29 mouse cellular contexts compared by ENCODE assay signal in genomic region chr4:120904533-120904932, GRCm38 (mm10). TPM values are rescaled to one million over a fixed set of nuclear protein-coding genes. Genes with fewer than 3 reads are reported as not detected.
DNase-seq lines count a peak whose midpoint lies in the region; ATAC-seq and TF ChIP-seq lines count a peak whose summit lies in the region.
"Had no signal": no experiment of that assay in that cellular context is flagged by ENCODE, and none has a peak within 500 bp of the region (broad histone marks: within the 10 kb centered on the region; RNA-seq: fewer than 3 reads in every experiment).

No protein-coding gene starts in this region.

- TF ChIP-seq EP300 in heart, adult 2 months (IDR thresholded peaks at IDR 0.05; ENCODE audit: insufficient read depth, low read depth, low read length), result no peak

- no peaks in the 10 kb centered on the region for H3K27me3 ChIP-seq in heart, adult 2 months (ENCODE audit: control insufficient read depth, insufficient read depth, low read length)
- H3K27me3 ChIP-seq in intestine, embryonic 15.5 days (replicated peaks), result no peaks in the 10 kb centered on the region
- H3K27me3 ChIP-seq: CH12.LX; embryonic facial prominence, embryonic 13.5 days; forebrain, embryonic 12.5 days; forebrain, embryonic 15.5 days; heart, embryonic 12.5 days; heart, embryonic 15.5 days; hindbrain, embryonic 12.5 days; hindbrain, embryonic 15.5 days; kidney, embryonic 15.5 days had no signal

- H3K4me2 ChIP-seq in intestine, embryonic 15.5 days (replicated peaks), result no peak overlapping the region
- H3K4me2 ChIP-seq: embryonic facial prominence, embryonic 13.5 days; forebrain, embryonic 12.5 days; forebrain, embryonic 15.5 days; heart, embryonic 12.5 days; heart, embryonic 15.5 days; hindbrain, embryonic 12.5 days; hindbrain, embryonic 15.5 days; kidney, embryonic 15.5 days had no signal

- no peak for TF ChIP-seq CTCF in heart, adult 2 months (IDR thresholded peaks at IDR 0.05)

- no peaks in the 10 kb centered on the region for H3K36me3 ChIP-seq in heart, adult 2 months (ENCODE audit: control insufficient read depth, insufficient read depth, low read length)
- H3K36me3 ChIP-seq in intestine, embryonic 15.5 days, result no peaks in the 10 kb centered on the region
- H3K36me3 ChIP-seq: embryonic facial prominence, embryonic 10.5 days; embryonic facial prominence, embryonic 13.5 days; forebrain, embryonic 12.5 days; forebrain, embryonic 15.5 days; G1E; heart, embryonic 12.5 days; heart, embryonic 15.5 days; hindbrain, embryonic 12.5 days; hindbrain, embryonic 15.5 days; kidney, embryonic 15.5 days had no signal

- H3K9me3 ChIP-seq in intestine, embryonic 15.5 days, result no peaks in the 10 kb centered on the region
- H3K9me3 ChIP-seq: embryonic facial prominence, embryonic 10.5 days; embryonic facial prominence, embryonic 13.5 days; forebrain, embryonic 12.5 days; forebrain, embryonic 15.5 days; G1E; heart, embryonic 12.5 days; heart, embryonic 15.5 days; hindbrain, embryonic 12.5 days; hindbrain, embryonic 15.5 days; kidney, embryonic 15.5 days had no signal

- 53% methylated on average over 4 of the region's 4 CpGs for WGBS in heart, adult 2 months
- 39% methylated on average over 4 of the region's 4 CpGs for WGBS in intestine, embryonic 15.5 days

- intact Hi-C loops in heart, adult 2 months (cut with DNase I), result no loop called here

- DNase-seq in cerebellum, adult 9-10 months, result no peak
- peak; percentile 23 for DNase-seq in heart, adult 11 months
- no peak for DNase-seq in heart, adult 2 months
- DNase-seq in embryo, embryonic 10 days (ENCODE audit: low spot score), result no peak
- DNase-seq: adrenal gland, postnatal 14 days; B cell, adult 2 months; cerebellum, adult 11 months; embryo, embryonic 11 days; gastrocnemius, postnatal 25 days; heart, postnatal 10 days; heart, postnatal 36 days; kidney, adult 11 months; kidney, adult 8-10 months had no signal

- TF ChIP-seq POLR2A in heart, adult 2 months (IDR thresholded peaks at IDR 0.05; ENCODE audit: insufficient read depth, low read depth, low read length), result no peak

- no peaks in the 10 kb centered on the region for H3K4me1 ChIP-seq in heart, adult 2 months (ENCODE audit: control insufficient read depth, insufficient read depth, low read length)
- H3K4me1 ChIP-seq in intestine, embryonic 15.5 days (replicated peaks), result no peaks in the 10 kb centered on the region
- H3K4me1 ChIP-seq: embryonic facial prominence, embryonic 10.5 days; forebrain, embryonic 12.5 days; forebrain, embryonic 15.5 days; heart, embryonic 12.5 days; heart, embryonic 15.5 days; hindbrain, embryonic 12.5 days; kidney, embryonic 15.5 days had no signal

- no peak overlapping the region for H3K27ac ChIP-seq in heart, adult 2 months
- no peak overlapping the region for H3K27ac ChIP-seq in intestine, embryonic 15.5 days
- H3K27ac ChIP-seq: embryonic facial prominence, embryonic 10.5 days; embryonic facial prominence, embryonic 13.5 days; forebrain, embryonic 12.5 days; forebrain, embryonic 15.5 days; heart, embryonic 15.5 days; hindbrain, embryonic 12.5 days; hindbrain, embryonic 15.5 days; kidney, embryonic 15.5 days had no signal

- H3K4me3 ChIP-seq in heart, adult 2 months, result no peak overlapping the region
- no peak overlapping the region for H3K4me3 ChIP-seq in intestine, embryonic 15.5 days (replicated peaks)
- H3K4me3 ChIP-seq: embryonic facial prominence, embryonic 10.5 days; embryonic facial prominence, embryonic 13.5 days; erythroblast, embryonic 14.5 days; forebrain, embryonic 12.5 days; forebrain, embryonic 15.5 days; heart, embryonic 12.5 days; heart, embryonic 15.5 days; hindbrain, embryonic 12.5 days; hindbrain, embryonic 15.5 days; kidney, embryonic 15.5 days had no signal

- no peaks in the 10 kb centered on the region for H3K79me2 ChIP-seq in heart, adult 2 months (replicated peaks; ENCODE audit: control insufficient read depth, insufficient read depth, low read length)

- no peak overlapping the region for H3K9ac ChIP-seq in heart, adult 2 months (ENCODE audit: low read depth, low read length)
- no peak overlapping the region for H3K9ac ChIP-seq in intestine, embryonic 15.5 days
- H3K9ac ChIP-seq: embryonic facial prominence, embryonic 13.5 days; forebrain, embryonic 12.5 days; forebrain, embryonic 15.5 days; heart, embryonic 12.5 days; heart, embryonic 15.5 days; hindbrain, embryonic 12.5 days; hindbrain, embryonic 15.5 days; kidney, embryonic 15.5 days had no signal

- ATAC-seq in cerebellum, adult (ENCODE audit: insufficient number of reproducible peaks, low FRiP score, low TSS enrichment), result peak; percentile 45; the same call in 1 of the 2 replicates
- ATAC-seq in common myeloid progenitor, adult 5-6 weeks (replicated peaks; ENCODE audit: low read depth, poor library complexity, severe bottlenecking), result peak; percentile 86
- peak; percentile 68 for ATAC-seq in megakaryocyte progenitor cell, adult 5-6 weeks (replicated peaks; ENCODE audit: poor library complexity)
- ATAC-seq in intestine, embryonic 15.5 days, result no peak
- ATAC-seq: forebrain, embryonic 15.5 days had no signal

RNA-seq across cellular contexts. Expression of gene Exo5, which starts 20.3 kb away (rescaled TPM):
- total RNA-seq in heart, adult 2 months (2021), result 1 to 10 TPM; 1.8 to 3.0 TPM
- polyA plus RNA-seq in heart, adult 2 months (2012; rRNA removed), result 1.6 and 2.3 TPM in 2 replicates
- 24.9 and 27.5 TPM in 2 replicates for total RNA-seq in common myeloid progenitor, adult 5-6 weeks (2017)
- total RNA-seq in megakaryocyte progenitor cell, adult 5-6 weeks (2015), result 16.2 and 18.7 TPM in 2 replicates
- total RNA-seq in megakaryocyte progenitor cell, adult 5-6 weeks (2017), result 15.6 and 21.3 TPM in 2 replicates
- 23.8 and 25.3 TPM in 2 replicates for polyA plus RNA-seq in intestine, embryonic 15.5 days (2015; fragmentation: Nextera tagmentation; extraction: Ambion mirVana)

RNA-seq across cellular contexts. Expression of gene Zfp69, which starts 47.0 kb away (rescaled TPM):
- 1 to 10 TPM in 1 of 2 experiments, under 1 TPM in 1; 0.82 to 1.1 TPM for total RNA-seq in heart, adult 2 months (2021)
- 1.0 and 1.3 TPM in 2 replicates for polyA plus RNA-seq in heart, adult 2 months (2012; rRNA removed)
- total RNA-seq in common myeloid progenitor, adult 5-6 weeks (2017), result 1.6 and 7.9 TPM in 2 replicates
- total RNA-seq in megakaryocyte progenitor cell, adult 5-6 weeks (2015), result 2.1 and 3.0 TPM in 2 replicates
- total RNA-seq in megakaryocyte progenitor cell, adult 5-6 weeks (2017), result 0.95 and 2.6 TPM in 2 replicates
- polyA plus RNA-seq in intestine, embryonic 15.5 days (2015; fragmentation: Nextera tagmentation; extraction: Ambion mirVana), result 6.0 and 6.3 TPM in 2 replicates

RNA-seq across cellular contexts. Expression of gene Rims3, which starts 49.9 kb away (rescaled TPM):
- under 1 TPM; 0.05 TPM for total RNA-seq in heart, adult 2 months (2021)
- 0.09 and 0.12 TPM in 2 replicates for polyA plus RNA-seq in heart, adult 2 months (2012; rRNA removed)
- 0.05 and 0.19 TPM in 2 replicates for total RNA-seq in common myeloid progenitor, adult 5-6 weeks (2017)
- 0.02 and 0.07 TPM in 2 replicates for total RNA-seq in megakaryocyte progenitor cell, adult 5-6 weeks (2015)
- total RNA-seq in megakaryocyte progenitor cell, adult 5-6 weeks (2017), result 0.14 TPM in 1 of 2 replicates, not detected in the other
- polyA plus RNA-seq in intestine, embryonic 15.5 days (2015; fragmentation: Nextera tagmentation; extraction: Ambion mirVana), result 1.3 and 1.4 TPM in 2 replicates
- polyA plus RNA-seq: G1E had no signal
